Mouse (Mus musculus): ENCODE results near the gene Sar1b.

The Sar1b gene

DNA sequence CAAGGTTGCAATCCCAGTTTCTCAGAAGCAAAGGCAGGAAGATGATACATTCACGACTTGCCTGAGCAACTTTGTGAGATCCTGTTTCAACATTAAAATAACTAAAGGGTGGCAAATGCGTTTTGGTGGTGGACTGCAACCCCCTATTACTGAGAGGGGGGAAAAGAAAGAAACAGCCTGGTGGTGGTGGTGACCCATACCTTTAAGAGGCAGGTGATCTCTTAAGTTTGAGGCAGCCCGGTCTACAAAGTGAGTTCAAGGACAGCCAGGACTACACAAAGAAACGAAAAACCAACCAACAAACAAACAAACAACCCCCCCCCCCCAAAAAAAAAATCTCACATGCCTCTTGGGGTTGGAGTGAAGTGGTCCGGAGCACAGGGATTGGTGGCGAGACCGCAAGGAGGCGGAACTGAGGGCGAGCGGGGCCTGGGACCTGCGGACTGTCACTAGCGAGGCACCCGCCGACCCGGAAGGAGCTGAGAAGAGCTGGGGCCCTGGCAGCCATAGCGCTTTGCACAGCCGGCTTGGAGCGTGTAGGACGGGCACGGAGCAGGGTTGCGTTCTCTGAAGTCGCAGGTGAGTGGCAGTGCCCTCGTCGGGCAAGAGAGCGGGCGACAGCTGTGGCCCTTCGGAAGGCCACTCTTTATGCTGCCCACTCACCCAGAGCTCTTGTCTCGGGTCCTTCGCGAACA, at the start of gene Sar1b, which contains the start of gene Sec24a:
TSS of gene Sar1b (plus strand) at position 475 of the 695 bp plus-strand sequence.
TSS of gene Sec24a (minus strand) at position 422 of the 695 bp plus-strand sequence.
- 3% methylated on average over 30 of the region's 30 CpGs for WGBS

- 95% methylated on average over 11 of the region's 11 CpGs for WGBS
These were observed 42.4 kb upstream of the Sar1b start for GRCm38 (mm10) chr11:51721066-51721465.

DNA sequence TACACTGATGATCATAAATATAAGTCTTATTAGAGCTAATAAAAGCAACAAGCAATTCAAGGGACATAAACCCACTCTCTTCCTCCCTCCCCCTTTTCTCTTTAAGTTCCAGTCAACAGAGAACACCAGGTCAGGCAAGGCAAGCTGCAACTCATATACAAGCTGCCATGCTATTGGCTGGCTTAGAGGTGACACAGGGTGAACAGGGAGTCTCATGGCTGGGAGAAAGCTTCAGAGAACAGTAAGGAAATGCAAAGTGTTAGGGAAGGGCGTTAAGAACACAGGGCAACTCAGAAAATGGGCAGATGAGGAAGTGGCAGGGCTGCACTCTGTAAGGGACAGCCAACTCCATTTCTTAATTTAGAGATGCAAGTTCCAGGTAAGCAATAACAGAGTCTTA, 30.6 kb upstream of the Sar1b start:
- 80% methylated on average over 1 of the region's 1 CpGs for WGBS

DNA sequence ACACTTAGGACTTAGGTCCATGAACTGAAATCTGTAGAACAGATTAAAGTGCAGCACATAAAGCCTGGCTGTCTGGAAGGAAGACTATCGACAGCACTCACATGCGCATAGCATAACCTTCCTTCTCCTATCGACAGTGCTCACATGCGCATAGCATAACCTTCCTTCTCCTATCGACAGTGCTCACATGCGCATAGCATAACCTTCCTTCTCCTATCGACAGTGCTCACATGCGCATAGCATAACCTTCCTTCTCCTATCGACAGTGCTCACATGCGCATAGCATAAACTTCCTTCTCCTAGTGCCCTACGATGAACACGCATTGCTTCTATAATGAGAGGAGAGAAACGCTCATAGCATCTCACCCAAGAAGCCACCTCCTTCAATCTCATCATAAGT, 29.3 kb upstream of the Sar1b start:
- WGBS, result 93% methylated on average over 13 of the region's 13 CpGs

- WGBS, result 92% methylated on average over 3 of the region's 3 CpGs
These were observed 24.7 kb upstream of the Sar1b start for GRCm38 (mm10) chr11:51738651-51739403.

DNA sequence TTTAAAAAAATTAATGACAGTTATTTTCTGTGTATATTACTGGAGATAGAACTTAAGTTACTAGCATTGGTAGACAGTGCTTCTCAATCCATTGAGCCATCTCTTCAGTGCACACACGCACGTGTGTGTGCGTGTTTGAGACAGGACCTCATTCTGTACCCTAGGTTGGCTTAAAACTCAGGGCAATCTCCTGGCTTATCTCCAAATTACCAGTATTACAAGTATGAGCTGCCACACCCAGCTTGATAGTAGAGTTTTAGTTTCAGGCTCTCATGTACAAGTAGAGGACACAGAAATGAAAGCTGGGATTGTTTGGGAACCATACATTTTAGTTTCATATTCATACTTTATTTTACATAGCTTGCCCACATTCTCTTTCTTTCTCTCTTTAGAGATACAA, 22.8 kb upstream of the Sar1b start:
- 95% methylated on average over 3 of the region's 3 CpGs for WGBS

- WGBS, result 36% methylated on average over 1 of the region's 1 CpGs
These were observed 17.4 kb upstream of the Sar1b start for GRCm38 (mm10) chr11:51746096-51746495.

GRCm38 (mm10) chr11:51751623-51752225, 11.8 kb upstream of the Sar1b start:
- WGBS, result 73% methylated on average over 6 of the region's 6 CpGs

DNA sequence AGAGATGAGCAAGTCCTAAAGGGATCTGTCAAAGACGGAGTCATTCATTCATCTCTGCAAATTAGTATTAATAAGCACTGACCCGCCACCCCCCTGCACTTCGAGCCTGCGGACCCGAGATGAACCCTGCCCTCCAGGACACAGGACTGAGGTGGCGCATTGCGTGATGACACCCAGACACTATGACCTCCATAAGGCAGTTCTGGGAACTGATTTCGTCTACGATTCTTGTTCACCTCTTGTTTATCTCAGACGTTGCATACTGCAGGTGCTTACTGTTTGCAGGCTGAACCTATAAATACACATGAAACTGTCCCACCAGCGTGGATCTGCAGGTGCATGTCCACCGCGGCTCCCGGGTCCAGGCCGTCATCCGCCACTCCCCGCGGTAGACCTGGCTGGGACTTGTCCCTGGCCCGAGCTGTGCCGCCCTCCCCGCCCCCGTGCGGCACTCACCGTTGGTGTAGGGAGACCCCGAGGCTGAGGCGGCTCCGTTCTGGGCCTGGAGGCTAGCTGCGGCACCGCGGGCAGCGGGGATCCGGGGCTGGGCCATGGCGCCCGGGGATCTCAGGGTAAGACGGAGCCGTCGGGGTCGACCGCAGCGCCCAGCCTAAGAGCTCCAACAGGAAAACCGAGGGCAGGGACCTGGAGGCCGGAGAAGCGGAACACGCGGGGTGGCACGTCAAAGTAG, 7.7 kb upstream of the Sar1b start:
- WGBS, result 1% methylated on average over 46 of the region's 46 CpGs

DNA sequence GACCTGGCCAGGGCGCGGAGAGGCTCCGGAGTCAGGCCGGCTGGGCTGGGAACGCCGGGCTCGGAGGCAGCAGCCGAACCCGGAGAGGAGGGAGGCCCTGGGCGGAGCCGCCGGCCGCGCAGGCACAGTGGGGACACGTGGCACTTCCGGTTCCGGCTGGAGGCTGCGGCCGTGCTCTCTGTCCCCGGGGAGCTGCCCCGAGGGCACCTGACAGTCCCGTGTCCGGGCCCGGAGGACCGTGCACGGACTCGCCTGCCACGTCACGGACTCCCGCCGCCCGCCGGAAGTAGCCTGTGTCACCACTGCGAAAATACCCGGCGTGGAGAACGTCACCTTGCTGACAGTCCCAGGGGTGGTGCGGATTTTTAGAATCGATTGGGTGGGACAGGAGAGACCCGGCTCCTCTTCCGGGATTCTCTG, 7.1 kb upstream of the Sar1b start:
- under 1% methylated on average over 41 of the region's 41 CpGs for WGBS

GRCm38 (mm10) chr11:51757023-51757422, 6.5 kb upstream of the Sar1b start:
- 72% methylated on average over 11 of the region's 11 CpGs for WGBS

GRCm38 (mm10) chr11:51757625-51758024, 5.9 kb upstream of the Sar1b start:
- WGBS, result 90% methylated on average over 5 of the region's 5 CpGs

- WGBS, result 87% methylated on average over 5 of the region's 5 CpGs
These were observed 5.3 kb upstream of the Sar1b start for GRCm38 (mm10) chr11:51758207-51758606.

- 72% methylated on average over 2 of the region's 2 CpGs for WGBS
These were observed 4.2 kb upstream of the Sar1b start for GRCm38 (mm10) chr11:51759251-51759650.

GRCm38 (mm10) chr11:51759941-51760657, 3.4 kb upstream of the Sar1b start:
- WGBS, result 89% methylated on average over 6 of the region's 6 CpGs

GRCm38 (mm10) chr11:51761241-51761640, 2.2 kb upstream of the Sar1b start:
- 76% methylated on average over 5 of the region's 5 CpGs for WGBS

- 3% methylated on average over 13 of the region's 13 CpGs for WGBS
These were observed 468 bp downstream of the Sar1b start for GRCm38 (mm10) chr11:51763955-51764354.

GRCm38 (mm10) chr11:51764816-51765215, 1.3 kb downstream of the Sar1b start:
- WGBS, result 68% methylated on average over 4 of the region's 4 CpGs

DNA sequence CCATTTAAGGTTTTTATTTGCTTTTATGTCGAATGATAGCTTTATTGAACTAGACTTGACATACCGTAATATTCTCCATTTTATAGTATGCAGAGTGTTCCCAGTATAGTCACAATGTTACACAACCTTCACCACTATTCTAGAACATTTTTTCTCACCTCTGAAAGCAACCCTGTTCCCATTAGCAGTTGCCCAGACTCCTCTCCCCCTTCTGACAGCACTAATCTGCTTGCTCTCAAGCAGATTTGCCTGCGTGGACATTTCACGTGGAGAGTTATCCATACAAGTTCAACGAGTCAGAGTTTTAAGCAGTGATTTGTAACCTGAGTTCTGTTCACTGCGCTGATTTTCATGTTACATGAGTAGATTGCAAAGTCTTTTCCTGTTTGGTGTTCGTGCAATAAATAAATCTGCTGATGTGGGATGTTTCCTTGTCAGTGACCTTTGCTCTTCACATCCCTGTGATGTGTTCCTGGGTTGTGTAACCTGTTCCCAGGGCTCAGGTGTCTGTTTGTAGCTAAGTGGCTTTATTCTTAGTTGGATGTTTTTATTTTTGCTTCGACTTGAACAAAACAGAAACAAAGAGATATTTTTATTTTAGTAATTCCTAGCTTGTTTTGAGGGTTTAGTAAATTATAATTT, 4.2 kb downstream of the Sar1b start:
- 46% methylated on average over 8 of the region's 8 CpGs for WGBS

DNA sequence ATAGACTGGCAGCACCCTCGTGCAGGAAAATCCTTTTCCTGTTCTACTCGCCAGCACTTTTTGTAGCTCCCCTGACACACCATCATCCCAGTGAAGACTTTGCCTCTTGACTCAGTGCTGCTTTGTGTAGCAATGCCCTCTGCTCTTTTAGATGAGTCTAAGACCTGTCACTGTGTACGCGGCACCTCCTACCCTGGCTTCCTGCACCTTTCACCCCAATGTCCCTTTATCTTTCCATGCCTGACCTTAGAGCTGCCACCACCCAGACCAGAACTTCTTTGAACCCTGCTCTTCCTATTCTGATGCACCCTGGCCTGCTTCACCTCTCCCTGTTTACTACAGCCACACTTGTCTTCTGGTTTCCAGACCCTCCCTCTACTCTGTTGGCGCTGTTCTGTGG, 4.8 kb downstream of the Sar1b start:
- 62% methylated on average over 5 of the region's 5 CpGs for WGBS

GRCm38 (mm10) chr11:51775507-51775906, 12.0 kb downstream of the Sar1b start:
- 93% methylated on average over 3 of the region's 3 CpGs for WGBS
